Mouse (Mus musculus) midbrain, embryonic 11.5 days (tissue): Measurements from ENCODE around the gene Dnah1. TPM values are rescaled to one million over a fixed set of nuclear protein-coding genes. Genes with fewer than 3 reads are reported as not detected.

ENCODE experiments used
- ATAC-seq: fragments of 200-750 bp; cut with Nextera tagmentation; 2 replicates; pipeline ENCODE4 v1.8.0; 2017; ENCODE audit warnings: moderate TSS enrichment, moderate library complexity; ENCODE audit not compliant: low FRiP score
- DNase-seq: peaks from one replicate; pipeline ENCODE4 v3.0.0; 2015; ENCODE audit warnings: low spot score; ENCODE audit errors: missing footprints
- H3K27ac ChIP-seq: fragments of 300-500 bp; sonication (generic); 2 replicates; pipeline ENCODE4 v1.5.1; 2014; ENCODE audit warnings: low read depth, low read length
- H3K27me3 ChIP-seq: fragments of 300-500 bp; sonication (generic); 2 replicates; pipeline ENCODE4 v1.6.1; 2014; ENCODE audit warnings: mild to moderate bottlenecking, low read length, moderate library complexity, mixed read lengths; ENCODE audit not compliant: control insufficient read depth, insufficient read depth
- H3K36me3 ChIP-seq: fragments of 300-500 bp; sonication (generic); 2 replicates; pipeline ENCODE4 v1.6.1; 2014; ENCODE audit warnings: mild to moderate bottlenecking, low read length, moderate library complexity, mixed read lengths; ENCODE audit not compliant: control insufficient read depth, insufficient read depth
- H3K4me1 ChIP-seq: fragments of 300-500 bp; sonication (generic); 2 replicates; pipeline ENCODE4 v1.6.1; 2014; ENCODE audit warnings: low read length; ENCODE audit not compliant: control insufficient read depth, insufficient read depth
- H3K4me2 ChIP-seq: fragments of 300-500 bp; sonication (generic); 2 replicates; pipeline ENCODE4 v1.6.1; 2014; ENCODE audit warnings: mild to moderate bottlenecking, moderate library complexity
- H3K4me3 ChIP-seq: fragments of 300-500 bp; sonication (generic); 2 replicates; pipeline ENCODE4 v1.5.1; 2014; ENCODE audit warnings: low read depth, low read length
- H3K9ac ChIP-seq: fragments of 300-500 bp; sonication (generic); 2 replicates; pipeline ENCODE4 v1.6.1; 2014; ENCODE audit warnings: low read length
- H3K9me3 ChIP-seq: fragments of 300-500 bp; sonication (generic); 2 replicates; pipeline ENCODE4 v1.6.1; 2016; ENCODE audit warnings: low read length; ENCODE audit not compliant: control insufficient read depth
- WGBS: fragments of 180-500 bp; shearing (Covaris S2); extraction: QIAGEN DNeasy Blood & Tissue Kit; methylation state at CpG from one replicate; pipeline ENCODE4 v1.1.7; 2014; 5-methylcytosine and 5-hydroxymethylcytosine counted together
- polyA plus RNA-seq: library from polyadenylated mRNA; unstranded; fragments of >200 nt; fragmentation: Nextera tagmentation; extraction: Ambion mirVana; gene quantifications from 2 replicates; pipeline ENCODE4 v1.2.1, GENCODE M21; 2014

The Dnah1 gene
- polyA plus RNA-seq, 1 experiment from 2014 or later: 8.7 TPM

- Histone ChIP-seq H3K36me3 (no peaks in the 10 kb centered on the region), H3K27ac (no peak overlapping the region), H3K9me3 (no peaks in the 10 kb centered on the region), H3K4me3 (peak overlapping the region; percentile 78), H3K4me2 (peak overlapping the region; percentile 70), H3K27me3 (no peaks in the 10 kb centered on the region), H3K4me1 (peaks cover 7% of the 10 kb centered on the region; the same call in 1 of the 2 replicates), H3K9ac (peak overlapping the region; percentile 83)
- 54% methylated on average over 7 of the region's 7 CpGs for WGBS
- DNase-seq: no peak
- ATAC-seq: no peak
Measured at GRCm38 (mm10) chr14:31337406-31337805, 13.7 kb upstream of the Dnah1 start.

DNA sequence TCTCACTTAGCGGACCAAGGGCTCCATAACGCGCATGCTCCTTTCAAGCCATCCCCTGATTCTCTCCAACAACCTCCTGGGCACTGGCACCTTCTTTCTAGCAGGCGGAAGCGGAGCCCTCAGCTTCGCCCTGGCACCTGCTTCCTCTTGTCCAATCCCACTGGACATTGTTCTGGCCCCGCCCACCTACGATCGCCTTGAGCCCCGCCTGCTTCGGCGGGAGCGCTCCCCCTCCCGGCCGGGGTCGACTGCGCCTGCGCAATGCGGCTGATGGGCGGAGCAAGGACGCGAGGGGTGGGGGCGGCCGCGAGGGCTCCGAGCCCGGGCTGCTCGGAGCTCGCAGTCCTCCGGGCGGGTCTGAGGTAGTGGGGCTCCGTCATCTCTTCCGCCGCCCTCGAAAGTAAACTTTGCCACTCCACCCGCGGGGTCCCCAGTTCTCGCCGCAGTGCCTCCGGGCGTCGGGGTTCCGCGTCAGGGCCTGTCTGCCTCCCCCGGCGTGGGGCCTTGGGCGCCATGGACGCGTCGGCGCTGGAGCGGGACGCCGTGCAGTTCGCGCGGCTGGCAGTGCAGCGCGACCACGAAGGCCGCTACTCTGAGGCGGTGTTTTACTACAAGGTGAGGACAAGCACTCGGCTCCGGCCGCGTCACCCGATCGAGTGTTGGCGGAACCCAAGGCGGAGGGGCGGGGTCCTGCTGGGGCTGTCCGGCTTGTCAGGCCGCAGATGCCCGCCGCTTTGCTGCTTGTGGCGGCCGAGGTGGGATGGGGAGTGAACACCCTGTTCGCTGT, 12.9 kb upstream of the Dnah1 start, which contains the start of gene Capn7:
Gene Capn7, plus strand, starts transcription at position 270 of the 787 bp plus-strand sequence.
- peak; percentile 100 for DNase-seq
- WGBS: under 1% methylated on average over 78 of the region's 78 CpGs
- Histone ChIP-seq H3K9me3 (no peaks in the 10 kb centered on the region), H3K36me3 (no peaks in the 10 kb centered on the region), H3K4me3 (peak within 1 kb of the TSS; percentile 78), H3K4me1 (peaks cover 7% of the 10 kb centered on the region; the same call in 1 of the 2 replicates), H3K27me3 (no peaks in the 10 kb centered on the region), H3K27ac (peak within 1 kb of the TSS; percentile 84), H3K4me2 (peak within 1 kb of the TSS; percentile 70), H3K9ac (peak within 1 kb of the TSS; percentile 83)
- peak; percentile 97 for ATAC-seq

GRCm38 (mm10) chr14:31335765-31336164, 12.1 kb upstream of the Dnah1 start:
- WGBS: 57% methylated on average over 3 of the region's 3 CpGs
- H3K9me3 ChIP-seq: no peaks in the 10 kb centered on the region
- peaks cover 7% of the 10 kb centered on the region; the same call in 1 of the 2 replicates for H3K4me1 ChIP-seq
- H3K4me3 ChIP-seq: peak overlapping the region; percentile 78
- H3K27me3 ChIP-seq: no peaks in the 10 kb centered on the region
- DNase-seq (no peak), ATAC-seq (no peak)
- peak overlapping the region; percentile 49; the same call in 1 of the 2 replicates for H3K9ac ChIP-seq
- no peaks in the 10 kb centered on the region for H3K36me3 ChIP-seq
- no peak overlapping the region for H3K27ac ChIP-seq
- H3K4me2 ChIP-seq: peak overlapping the region; percentile 52

- Histone ChIP-seq H3K4me1 (no peaks in the 10 kb centered on the region), H3K9ac (no peak overlapping the region), H3K4me2 (no peak overlapping the region), H3K27ac (no peak overlapping the region), H3K4me3 (no peak overlapping the region), H3K36me3 (no peaks in the 10 kb centered on the region), H3K9me3 (no peaks in the 10 kb centered on the region), H3K27me3 (no peaks in the 10 kb centered on the region)
- ATAC-seq (no peak), DNase-seq (no peak)
- WGBS: 80% methylated on average over 4 of the region's 4 CpGs
Measured at GRCm38 (mm10) chr14:31330957-31331356, 7.3 kb upstream of the Dnah1 start.

GRCm38 (mm10) chr14:31329741-31330140, 6.0 kb upstream of the Dnah1 start:
- H3K4me1 ChIP-seq: no peaks in the 10 kb centered on the region
- H3K27ac ChIP-seq: no peak overlapping the region
- DNase-seq (no peak), ATAC-seq (no peak)
- H3K36me3 ChIP-seq: no peaks in the 10 kb centered on the region
- WGBS: 58% methylated on average over 2 of the region's 2 CpGs
- H3K4me2 ChIP-seq: no peak overlapping the region
- no peaks in the 10 kb centered on the region for H3K27me3 ChIP-seq
- no peaks in the 10 kb centered on the region for H3K9me3 ChIP-seq
- no peak overlapping the region for H3K4me3 ChIP-seq
- no peak overlapping the region for H3K9ac ChIP-seq

- Histone ChIP-seq H3K4me2 (no peak overlapping the region), H3K4me3 (no peak overlapping the region), H3K27ac (no peak overlapping the region), H3K27me3 (no peaks in the 10 kb centered on the region), H3K4me1 (no peaks in the 10 kb centered on the region), H3K9me3 (no peaks in the 10 kb centered on the region), H3K36me3 (no peaks in the 10 kb centered on the region), H3K9ac (no peak overlapping the region)
- no peak for DNase-seq
- no peak for ATAC-seq
- 85% methylated on average over 4 of the region's 4 CpGs for WGBS
Measured at GRCm38 (mm10) chr14:31327681-31328080, 4.0 kb upstream of the Dnah1 start.

GRCm38 (mm10) chr14:31327196-31327595, 3.5 kb upstream of the Dnah1 start:
- Histone ChIP-seq H3K4me2 (no peak overlapping the region), H3K9me3 (no peaks in the 10 kb centered on the region), H3K27ac (no peak overlapping the region), H3K27me3 (no peaks in the 10 kb centered on the region), H3K4me3 (no peak overlapping the region), H3K4me1 (no peaks in the 10 kb centered on the region), H3K36me3 (no peaks in the 10 kb centered on the region), H3K9ac (no peak overlapping the region)
- 88% methylated on average over 1 of the region's 1 CpGs for WGBS
- ATAC-seq: no peak
- no peak for DNase-seq

GRCm38 (mm10) chr14:31326770-31327169, 3.1 kb upstream of the Dnah1 start:
- WGBS: 82% methylated on average over 7 of the region's 7 CpGs
- H3K4me1 ChIP-seq: no peaks in the 10 kb centered on the region
- H3K4me3 ChIP-seq: no peak overlapping the region
- H3K4me2 ChIP-seq: no peak overlapping the region
- no peak overlapping the region for H3K27ac ChIP-seq
- no peaks in the 10 kb centered on the region for H3K9me3 ChIP-seq
- no peaks in the 10 kb centered on the region for H3K36me3 ChIP-seq
- DNase-seq (no peak), ATAC-seq (no peak)
- no peak overlapping the region for H3K9ac ChIP-seq
- H3K27me3 ChIP-seq: no peaks in the 10 kb centered on the region

GRCm38 (mm10) chr14:31325551-31325950, 1.9 kb upstream of the Dnah1 start:
- WGBS: 51% methylated on average over 5 of the region's 5 CpGs
- no peak overlapping the region for H3K9ac ChIP-seq
- DNase-seq: no peak

More at GRCm38 (mm10) chr14:31325551-31325950, 1.9 kb upstream of the Dnah1 start:
- H3K27me3 ChIP-seq: no peaks in the 10 kb centered on the region
- no peaks in the 10 kb centered on the region for H3K36me3 ChIP-seq
- no peak overlapping the region for H3K27ac ChIP-seq
- no peaks in the 10 kb centered on the region for H3K4me1 ChIP-seq
- H3K4me3 ChIP-seq: no peak overlapping the region
- no peak overlapping the region for H3K4me2 ChIP-seq
- ATAC-seq: no peak
- H3K9me3 ChIP-seq: no peaks in the 10 kb centered on the region
